ENCODE assay signal across 9 mouse cellular contexts in genomic region chr17:80168425-80169182, GRCm38 (mm10). TPM values are rescaled to one million over a fixed set of nuclear protein-coding genes. Genes with fewer than 3 reads are reported as not detected.
DNase-seq lines count a peak whose midpoint lies in the region; ATAC-seq and TF ChIP-seq lines count a peak whose summit lies in the region.
"Had no signal": no experiment of that assay in that cellular context is flagged by ENCODE, and none has a peak within 500 bp of the region (broad histone marks: within the 10 kb centered on the region; RNA-seq: fewer than 3 reads in every experiment).

No protein-coding gene starts in this region.

- no peak for TF ChIP-seq POLR2A in heart, adult 2 months (IDR thresholded peaks at IDR 0.05; ENCODE audit: insufficient read depth, low read depth, low read length)

- no peak for TF ChIP-seq CTCF in heart, adult 2 months (IDR thresholded peaks at IDR 0.05)
- no peak for TF ChIP-seq CTCF in kidney, postnatal 0 days (IDR thresholded peaks at IDR 0.05; ENCODE audit: low read depth)

- peak overlapping the region; percentile 28 for H3K4me2 ChIP-seq in liver, embryonic 11.5 days
- H3K4me2 ChIP-seq in kidney, postnatal 0 days (ENCODE audit: low read length): peak overlapping the region; percentile 47
- H3K4me2 ChIP-seq in stomach, embryonic 15.5 days: peak overlapping the region; percentile 49
- H3K4me2 ChIP-seq: liver, embryonic 13.5 days had no signal

- H3K4me3 ChIP-seq in liver, embryonic 11.5 days (ENCODE audit: low read depth, low read length): no peak overlapping the region
- H3K4me3 ChIP-seq in heart, adult 2 months: no peak overlapping the region; the same call in 1 of the 2 replicates
- 0 out of 2 replicates have a peak overlapping the region, but pooled peaks have one; percentile 5 for H3K4me3 ChIP-seq in kidney, postnatal 0 days (replicated peaks; ENCODE audit: low read depth, low read length)
- peak overlapping the region; percentile 19 for H3K4me3 ChIP-seq in stomach, embryonic 15.5 days (replicated peaks)
- H3K4me3 ChIP-seq: liver, embryonic 13.5 days had no signal

- H3K27me3 ChIP-seq in liver, embryonic 11.5 days (replicated peaks; ENCODE audit: control insufficient read depth, insufficient read depth, low read length): no peaks in the 10 kb centered on the region
- no peaks in the 10 kb centered on the region for H3K27me3 ChIP-seq in heart, adult 2 months (ENCODE audit: control insufficient read depth, insufficient read depth, low read length)
- no peaks in the 10 kb centered on the region for H3K27me3 ChIP-seq in kidney, postnatal 0 days (ENCODE audit: insufficient read depth, low read length)
- no peaks in the 10 kb centered on the region for H3K27me3 ChIP-seq in stomach, embryonic 15.5 days (replicated peaks)
- H3K27me3 ChIP-seq: liver, embryonic 13.5 days had no signal

- 34% methylated on average over 16 of the region's 16 CpGs for WGBS in liver, embryonic 11.5 days
- WGBS in heart, adult 2 months: 39% methylated on average over 16 of the region's 16 CpGs
- WGBS in kidney, postnatal 0 days: 18% methylated on average over 16 of the region's 16 CpGs
- 18% methylated on average over 16 of the region's 16 CpGs for WGBS in stomach, embryonic 15.5 days

- intact Hi-C loops in heart, adult 2 months (cut with DNase I): no loop called here

- DNase-seq in liver, embryonic 11.5 days (ENCODE audit: low spot score): no peak
- DNase-seq in liver: no peak
- peak; percentile 46 for DNase-seq in embryo, embryonic 9.5 days (ENCODE audit: extremely low spot score)
- DNase-seq in heart, adult 2 months: peak; percentile 46 to 63
- DNase-seq in kidney, postnatal 0 days (ENCODE audit: low spot score): peak; percentile 93
- DNase-seq in lung, postnatal 36 days: peak; percentile 30
- no peak for DNase-seq in thymus, adult 18-20 months
- DNase-seq: liver, embryonic 13.5 days had no signal

- no peak for TF ChIP-seq EP300 in heart, adult 2 months (IDR thresholded peaks at IDR 0.05; ENCODE audit: insufficient read depth, low read depth, low read length)

- H3K9ac ChIP-seq in liver, embryonic 11.5 days (ENCODE audit: low read depth, low read length): no peak overlapping the region
- no peak overlapping the region for H3K9ac ChIP-seq in heart, adult 2 months (ENCODE audit: low read depth, low read length)
- H3K9ac ChIP-seq in kidney, postnatal 0 days (ENCODE audit: low read depth, low read length): no peak overlapping the region
- no peak overlapping the region for H3K9ac ChIP-seq in stomach, embryonic 15.5 days
- H3K9ac ChIP-seq: liver, embryonic 13.5 days had no signal

- no peak overlapping the region for H3K27ac ChIP-seq in liver, embryonic 11.5 days (ENCODE audit: low read depth, low read length)
- H3K27ac ChIP-seq in heart, adult 2 months: peak overlapping the region; percentile 58
- peak overlapping the region; percentile 25; the same call in 1 of the 2 replicates for H3K27ac ChIP-seq in kidney, postnatal 0 days
- peak overlapping the region; percentile 45; the same call in 1 of the 2 replicates for H3K27ac ChIP-seq in stomach, embryonic 15.5 days
- H3K27ac ChIP-seq: liver, embryonic 13.5 days had no signal

- H3K79me2 ChIP-seq in heart, adult 2 months (replicated peaks; ENCODE audit: control insufficient read depth, insufficient read depth, low read length): no peaks in the 10 kb centered on the region

- no peaks in the 10 kb centered on the region; the same call in 1 of the 2 replicates for H3K4me1 ChIP-seq in liver, embryonic 11.5 days (replicated peaks; ENCODE audit: control insufficient read depth, insufficient read depth, low read length)
- H3K4me1 ChIP-seq in heart, adult 2 months (ENCODE audit: control insufficient read depth, insufficient read depth, low read length): peaks cover 17% of the 10 kb centered on the region
- peaks cover 9% of the 10 kb centered on the region; the same call in 1 of the 2 replicates for H3K4me1 ChIP-seq in kidney, postnatal 0 days (replicated peaks; ENCODE audit: insufficient read depth, low read length)
- H3K4me1 ChIP-seq in stomach, embryonic 15.5 days: peaks cover 14% of the 10 kb centered on the region
- H3K4me1 ChIP-seq: liver, embryonic 13.5 days had no signal

- H3K9me3 ChIP-seq in liver, embryonic 11.5 days (ENCODE audit: control insufficient read depth, low read length): no peaks in the 10 kb centered on the region
- no peaks in the 10 kb centered on the region for H3K9me3 ChIP-seq in kidney, postnatal 0 days (replicated peaks; ENCODE audit: low read length)
- H3K9me3 ChIP-seq in stomach, embryonic 15.5 days: no peaks in the 10 kb centered on the region
- H3K9me3 ChIP-seq: liver, embryonic 13.5 days had no signal

- ATAC-seq in liver, embryonic 11.5 days (replicated peaks; ENCODE audit: low FRiP score): no peak
- ATAC-seq in kidney, postnatal 0 days (replicated peaks; ENCODE audit: low FRiP score, low read depth): peak; percentile 83; the same call in 1 of the 2 replicates
- ATAC-seq in stomach, embryonic 15.5 days (ENCODE audit: insufficient read depth, low FRiP score, low read depth): peak; percentile 56; the same call in 1 of the 2 replicates

- no peaks in the 10 kb centered on the region for H3K36me3 ChIP-seq in liver, embryonic 11.5 days (ENCODE audit: control insufficient read depth, insufficient read depth, low read length)
- H3K36me3 ChIP-seq in heart, adult 2 months (ENCODE audit: control insufficient read depth, insufficient read depth, low read length): no peaks in the 10 kb centered on the region; the same call in none of the 2 replicates
- H3K36me3 ChIP-seq in kidney, postnatal 0 days (ENCODE audit: insufficient read depth, low read length): no peaks in the 10 kb centered on the region
- H3K36me3 ChIP-seq in stomach, embryonic 15.5 days: no peaks in the 10 kb centered on the region
- H3K36me3 ChIP-seq: liver, embryonic 13.5 days had no signal

RNA-seq across cellular contexts. Expression of gene Srsf7, which starts 38.5 kb away (rescaled TPM):
- polyA plus RNA-seq in liver, embryonic 11.5 days (2014; fragmentation: Nextera tagmentation; extraction: Ambion mirVana): 649 and 673 TPM in 2 replicates
- total RNA-seq in heart, adult 2 months (2021): 10 to 100 TPM; 38.5 to 44.5 TPM
- 27.4 and 49.5 TPM in 2 replicates for polyA plus RNA-seq in heart, adult 2 months (2012; rRNA removed)
- polyA plus RNA-seq in kidney, postnatal 0 days (2015; fragmentation: Nextera tagmentation; extraction: Ambion mirVana): 422 and 451 TPM in 2 replicates
- polyA plus RNA-seq in stomach, embryonic 15.5 days (2015; fragmentation: Nextera tagmentation; extraction: Ambion mirVana): 497 and 548 TPM in 2 replicates

RNA-seq across cellular contexts. Expression of gene Ttc39d, which starts 38.7 kb away (rescaled TPM):
- not detected in 2 replicates for polyA plus RNA-seq in liver, embryonic 11.5 days (2014; fragmentation: Nextera tagmentation; extraction: Ambion mirVana)
- total RNA-seq in heart, adult 2 months (2021): under 1 TPM in 1 of 2 experiments, not detected in 1; 0.10 TPM
- polyA plus RNA-seq in heart, adult 2 months (2012; rRNA removed): 0.18 TPM in 2 replicates
- polyA plus RNA-seq in kidney, postnatal 0 days (2015; fragmentation: Nextera tagmentation; extraction: Ambion mirVana): not detected in 2 replicates
- polyA plus RNA-seq in stomach, embryonic 15.5 days (2015; fragmentation: Nextera tagmentation; extraction: Ambion mirVana): 0.06 and 0.13 TPM in 2 replicates
- polyA plus RNA-seq: liver, embryonic 13.5 days had no signal

RNA-seq across cellular contexts. Expression of gene Galm, which starts 41.3 kb away (rescaled TPM):
- polyA plus RNA-seq in liver, embryonic 11.5 days (2014; fragmentation: Nextera tagmentation; extraction: Ambion mirVana): 16.7 and 18.7 TPM in 2 replicates
- 10 to 100 TPM; 17.9 to 19.8 TPM for total RNA-seq in heart, adult 2 months (2021)
- polyA plus RNA-seq in heart, adult 2 months (2012; rRNA removed): 19.6 and 44.5 TPM in 2 replicates
- 25.4 and 29.7 TPM in 2 replicates for polyA plus RNA-seq in kidney, postnatal 0 days (2015; fragmentation: Nextera tagmentation; extraction: Ambion mirVana)
- polyA plus RNA-seq in stomach, embryonic 15.5 days (2015; fragmentation: Nextera tagmentation; extraction: Ambion mirVana): 30.0 and 36.0 TPM in 2 replicates

RNA-seq across cellular contexts. Expression of gene Gemin6, which starts 55.6 kb away (rescaled TPM):
- polyA plus RNA-seq in liver, embryonic 11.5 days (2014; fragmentation: Nextera tagmentation; extraction: Ambion mirVana): 71.9 and 75.9 TPM in 2 replicates
- total RNA-seq in heart, adult 2 months (2021): 1 to 10 TPM; 3.6 to 4.4 TPM
- polyA plus RNA-seq in heart, adult 2 months (2012; rRNA removed): 2.3 and 4.9 TPM in 2 replicates
- polyA plus RNA-seq in kidney, postnatal 0 days (2015; fragmentation: Nextera tagmentation; extraction: Ambion mirVana): 29.7 and 32.1 TPM in 2 replicates
- polyA plus RNA-seq in stomach, embryonic 15.5 days (2015; fragmentation: Nextera tagmentation; extraction: Ambion mirVana): 49.4 and 51.5 TPM in 2 replicates

Comparison
In these comparisons a context has a peak if more than half of its experiments do, and no peak if none do; other contexts are left out.
1. DNase-seq: peak in embryo, embryonic 9.5 days (single experiment), heart, adult 2 months (2 of 2), kidney, postnatal 0 days (single experiment) and lung, postnatal 36 days (single experiment); none in liver, embryonic 11.5 days (single experiment), liver (single experiment) and thymus, adult 18-20 months (0 of 2).
2. H3K4me3 ChIP-seq: peak in kidney, postnatal 0 days (single experiment) and stomach, embryonic 15.5 days (single experiment); none in liver, embryonic 11.5 days (single experiment) and heart, adult 2 months (single experiment).
3. Peak in every context shown above with its lines, with median percentiles within 50 percentile points of each other: H3K4me2 ChIP-seq.